Mouse (Mus musculus) megakaryocyte, embryonic 14.5 days (primary cell): ENCODE data around the gene Tubb5.

ENCODE experiments used
- FLI1 ChIP-seq: IDR thresholded peaks from 2 replicates; pipeline ENCODE4 v1.6.1; 2012; ENCODE audit warnings: low read length, inconsistent platforms, mixed read lengths
- GATA1 ChIP-seq: IDR thresholded peaks from 3 replicates; pipeline ENCODE4 v1.6.1; 2012; ENCODE audit warnings: mixed read lengths, low read length, inconsistent platforms, borderline replicate concordance

DNA sequence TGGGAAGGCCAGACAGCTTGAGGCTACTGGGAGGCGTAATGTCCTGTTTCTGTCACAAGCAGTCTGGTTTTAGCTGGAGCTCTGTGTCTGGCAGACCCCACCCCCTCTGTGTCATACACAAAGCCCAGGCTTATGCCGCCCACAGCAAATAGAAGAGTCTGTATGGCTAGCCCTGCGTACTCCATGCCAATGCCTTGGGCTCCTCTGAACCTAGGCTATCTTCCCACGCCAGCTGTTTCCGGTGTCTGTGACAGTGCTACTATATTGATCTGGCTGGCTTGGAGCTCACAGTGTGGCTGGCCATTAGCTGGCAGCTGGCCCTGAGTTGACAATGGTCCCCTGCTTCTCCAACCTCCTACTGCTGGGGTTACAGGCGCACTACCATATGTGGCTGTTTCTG lies 54.2 kb downstream of the Tubb5 start:
- TF ChIP-seq GATA1: no peak
- peak; percentile 41; the same call in 1 of the 2 replicates for TF ChIP-seq FLI1
